Mouse (Mus musculus) adrenal gland, postnatal 4 days (tissue): ENCODE data around the gene Plekha1. TPM values are rescaled to one million over a fixed set of nuclear protein-coding genes. Genes with fewer than 3 reads are reported as not detected.

Experiments
- DNase-seq, 2 experiments: peaks; one replicate each; pipeline ENCODE4 v3.0.0; 2021 to 2022; ENCODE audit warnings: low spot score in 2 of 2, mixed read lengths in 2 of 2
- total RNA-seq, 2 experiments: library from RNA; stranded (reverse); gene quantifications; 2 replicates each; pipeline ENCODE4 v1.2.3; 2021

Gene Plekha1
- total RNA-seq, 2 experiments from 2014 or later = 39.2 to 41.8 TPM

DNA sequence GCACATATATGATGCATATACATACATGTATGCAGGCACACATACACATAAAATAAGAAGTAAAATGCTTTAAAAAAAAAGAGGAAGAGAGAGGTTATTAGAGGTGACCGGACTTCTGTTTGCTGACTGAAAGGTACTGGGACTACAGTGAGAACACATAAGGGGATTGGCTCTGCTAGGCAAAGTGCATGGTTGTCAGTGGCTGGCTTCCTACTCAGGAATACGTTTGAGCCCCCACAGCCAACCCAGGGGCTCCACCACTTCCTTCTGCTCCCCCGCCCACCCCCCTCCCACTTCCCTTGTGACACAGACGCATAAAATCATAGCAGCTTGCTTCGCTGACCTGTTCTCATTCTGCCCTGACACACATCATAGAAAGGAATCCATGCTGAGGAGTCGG, 7.6 kb upstream of the Plekha1 start:
- DNase-seq = no peak

DNA sequence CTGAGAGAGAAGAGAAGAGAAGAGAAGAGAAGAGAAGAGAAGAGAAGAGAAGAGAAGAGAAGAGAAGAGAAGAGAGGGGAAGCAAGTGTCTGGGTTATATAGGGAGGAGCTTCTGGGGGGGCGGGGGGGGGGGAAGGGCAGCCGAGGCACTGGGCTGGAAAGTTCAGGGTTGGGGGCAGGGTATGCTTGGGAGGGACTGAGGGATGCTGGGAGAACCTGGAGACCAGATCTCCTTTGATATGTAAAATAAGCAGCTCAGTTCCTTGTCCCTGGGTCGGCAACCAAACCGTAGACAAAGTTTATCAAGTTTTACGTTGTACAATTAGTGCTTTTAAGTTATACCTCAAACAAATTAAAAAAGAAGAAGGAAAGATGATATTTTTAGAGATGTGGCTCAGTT, 5.6 kb upstream of the Plekha1 start:
- DNase-seq = no peak

- no peak for DNase-seq
Observed at GRCm38 (mm10) chr7:130860721-130861142, 4.8 kb upstream of the Plekha1 start.

GRCm38 (mm10) chr7:130862501-130862900, 3.1 kb upstream of the Plekha1 start:
- DNase-seq = no peak

DNA sequence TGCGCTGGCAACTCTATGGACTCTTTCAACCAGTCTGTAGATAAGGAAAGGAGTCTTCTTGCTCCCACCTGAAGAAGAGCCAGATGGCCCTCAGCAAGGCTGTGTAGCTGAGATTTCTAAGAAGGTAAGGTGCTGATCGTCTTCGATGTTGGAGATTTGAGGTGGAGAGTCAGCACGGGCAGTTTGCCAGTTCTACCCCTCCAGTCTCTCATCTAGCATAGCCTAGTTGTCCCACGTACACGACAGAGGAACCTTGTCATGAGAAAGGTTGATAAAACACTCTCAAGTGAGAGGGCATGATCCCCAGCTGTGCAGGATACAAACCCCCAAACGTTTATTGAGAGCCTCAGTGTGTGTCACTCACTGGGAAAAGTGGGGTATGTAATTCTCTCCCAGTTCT, 845 bp upstream of the Plekha1 start:
- no peak for DNase-seq

GRCm38 (mm10) chr7:130866640-130867039, 1.1 kb downstream of the Plekha1 start:
- DNase-seq = no peak

DNA sequence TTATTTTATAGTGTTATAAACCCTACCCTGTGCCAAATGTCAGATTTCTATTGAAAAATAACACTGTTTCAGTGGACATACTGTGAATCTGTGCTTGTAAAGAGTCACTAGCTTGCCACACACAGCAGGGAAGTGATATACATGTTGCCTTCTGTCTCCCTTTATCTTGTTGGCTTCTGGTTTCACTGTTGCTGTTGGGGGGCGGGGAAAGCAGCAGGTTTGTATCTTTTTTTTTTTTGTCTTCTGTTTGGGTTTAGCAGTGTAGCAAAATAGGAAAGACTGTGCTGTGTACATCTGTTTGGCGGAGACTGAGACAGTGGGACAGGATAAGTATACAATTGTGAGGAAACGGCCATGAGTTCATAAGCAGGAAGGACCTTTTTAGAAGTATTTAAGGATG, 1.7 kb downstream of the Plekha1 start:
- DNase-seq = no peak

GRCm38 (mm10) chr7:130884161-130884560, 18.6 kb downstream of the Plekha1 start:
- no peak for DNase-seq

- no peak for DNase-seq
Observed at GRCm38 (mm10) chr7:130886246-130886645, 20.7 kb downstream of the Plekha1 start.

GRCm38 (mm10) chr7:130887946-130888345, 22.4 kb downstream of the Plekha1 start:
- DNase-seq = no peak

DNA sequence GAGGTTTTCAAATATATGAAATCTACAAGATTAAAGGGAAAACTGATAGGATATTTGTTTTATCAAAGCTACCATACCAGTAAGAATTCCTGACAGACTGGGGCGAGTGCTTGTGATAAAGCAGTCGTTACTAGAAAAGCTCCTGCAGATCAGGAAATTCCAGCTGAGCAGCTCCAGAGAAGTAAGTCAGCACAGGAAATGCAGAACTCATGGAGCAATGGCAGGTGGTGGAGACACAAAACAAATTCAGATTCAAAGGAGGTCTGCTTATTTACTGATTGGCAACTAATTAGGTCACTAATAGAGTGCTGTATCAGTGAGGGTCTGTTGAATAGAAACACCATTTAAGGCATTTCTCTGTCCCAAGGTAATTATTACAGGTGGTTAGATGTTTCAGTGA, 25.3 kb downstream of the Plekha1 start:
- DNase-seq = no peak

GRCm38 (mm10) chr7:130892973-130893372, 27.4 kb downstream of the Plekha1 start:
- DNase-seq = no peak

- DNase-seq = no peak
Observed at GRCm38 (mm10) chr7:130894931-130895617, 29.5 kb downstream of the Plekha1 start.

GRCm38 (mm10) chr7:130895618-130895945, 30.0 kb downstream of the Plekha1 start:
- no peak for DNase-seq

- DNase-seq = no peak
Observed at GRCm38 (mm10) chr7:130896064-130896463, 30.5 kb downstream of the Plekha1 start.

DNA sequence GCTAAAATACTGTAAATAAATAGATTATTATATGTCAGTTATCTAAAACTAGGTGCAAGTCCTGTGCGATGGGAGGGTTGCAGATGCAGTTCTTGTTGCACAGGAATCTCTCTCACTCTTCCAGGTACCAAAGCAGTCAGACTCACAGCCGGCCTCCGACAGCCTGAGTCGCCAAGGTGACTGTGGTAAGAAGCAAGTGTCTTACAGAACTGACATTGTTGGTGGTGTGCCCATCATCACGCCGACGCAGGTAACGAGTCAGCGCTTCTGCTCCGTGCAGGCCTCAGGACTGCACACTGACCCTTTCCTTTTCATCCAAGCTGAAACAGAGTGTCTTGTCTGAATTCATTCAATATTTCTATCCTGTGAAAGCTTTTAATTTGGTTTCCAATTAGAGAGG, 31.6 kb downstream of the Plekha1 start:
- DNase-seq = no peak

DNA sequence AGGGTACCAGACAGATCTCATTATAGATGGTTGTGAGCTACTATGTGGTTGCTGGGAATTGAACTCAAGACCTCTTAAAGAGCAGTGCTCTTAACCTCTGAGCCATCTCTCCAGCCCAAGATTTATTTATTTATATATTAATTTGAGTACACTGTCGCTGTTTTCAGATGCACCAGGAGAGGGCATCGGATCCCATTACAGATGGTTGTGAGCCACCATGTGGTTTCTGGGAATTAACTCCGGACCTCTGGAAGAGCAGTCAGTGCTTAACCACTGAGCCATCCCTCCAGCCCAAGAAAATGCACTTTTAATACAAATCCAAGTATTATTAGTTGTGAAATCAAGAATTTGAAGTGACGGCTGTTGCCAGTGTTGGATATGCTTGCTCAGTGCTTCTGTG, 32.8 kb downstream of the Plekha1 start:
- DNase-seq = no peak

GRCm38 (mm10) chr7:130900233-130900848, 34.8 kb downstream of the Plekha1 start:
- no peak for DNase-seq

DNA sequence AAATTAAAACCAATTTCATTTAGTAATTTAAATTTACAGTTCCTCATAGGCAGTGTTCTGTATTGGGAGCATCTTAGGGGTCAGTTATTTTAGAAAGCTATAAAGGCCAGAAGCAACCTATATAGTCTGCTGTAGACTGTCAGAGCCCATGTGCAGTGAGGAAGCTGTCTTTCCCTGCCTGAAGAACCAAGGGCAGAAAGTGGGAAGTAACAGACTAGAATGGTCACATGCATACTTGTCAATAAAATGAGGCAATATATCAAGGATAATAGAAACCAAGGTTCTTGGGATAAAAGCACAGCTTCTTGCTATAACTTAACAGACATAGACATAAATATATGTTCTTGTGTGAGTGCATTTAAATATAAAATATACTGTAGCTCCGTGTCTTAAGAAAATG, 37.4 kb downstream of the Plekha1 start:
- no peak for DNase-seq

DNA sequence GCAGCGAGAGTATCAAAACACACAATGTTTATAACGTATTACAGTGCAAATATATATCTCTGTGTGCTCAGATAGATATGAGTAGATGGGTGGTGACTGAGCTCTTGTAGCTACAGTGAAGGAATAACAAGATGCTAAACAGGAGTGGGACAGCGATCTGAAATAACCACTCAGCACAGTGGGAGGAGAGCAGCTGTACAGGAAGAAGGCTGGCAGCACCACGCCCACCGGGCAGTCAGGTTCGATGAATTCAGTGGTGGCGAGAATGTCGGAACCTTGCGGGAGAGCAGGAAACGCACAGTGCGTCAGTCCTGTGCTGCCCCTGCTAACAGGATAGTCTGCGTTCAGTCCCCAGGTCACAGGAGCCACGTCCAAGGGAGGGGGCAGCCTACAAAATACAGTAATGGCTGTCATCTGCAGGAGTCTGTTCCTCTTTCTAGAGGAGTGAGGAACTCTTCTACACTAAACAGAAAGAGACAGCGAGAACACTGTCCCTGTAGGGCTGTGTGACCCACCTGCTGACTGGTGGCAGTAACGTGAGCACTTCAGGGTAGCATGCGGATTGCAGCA, 38.0 kb downstream of the Plekha1 start:
- DNase-seq = no peak

DNA sequence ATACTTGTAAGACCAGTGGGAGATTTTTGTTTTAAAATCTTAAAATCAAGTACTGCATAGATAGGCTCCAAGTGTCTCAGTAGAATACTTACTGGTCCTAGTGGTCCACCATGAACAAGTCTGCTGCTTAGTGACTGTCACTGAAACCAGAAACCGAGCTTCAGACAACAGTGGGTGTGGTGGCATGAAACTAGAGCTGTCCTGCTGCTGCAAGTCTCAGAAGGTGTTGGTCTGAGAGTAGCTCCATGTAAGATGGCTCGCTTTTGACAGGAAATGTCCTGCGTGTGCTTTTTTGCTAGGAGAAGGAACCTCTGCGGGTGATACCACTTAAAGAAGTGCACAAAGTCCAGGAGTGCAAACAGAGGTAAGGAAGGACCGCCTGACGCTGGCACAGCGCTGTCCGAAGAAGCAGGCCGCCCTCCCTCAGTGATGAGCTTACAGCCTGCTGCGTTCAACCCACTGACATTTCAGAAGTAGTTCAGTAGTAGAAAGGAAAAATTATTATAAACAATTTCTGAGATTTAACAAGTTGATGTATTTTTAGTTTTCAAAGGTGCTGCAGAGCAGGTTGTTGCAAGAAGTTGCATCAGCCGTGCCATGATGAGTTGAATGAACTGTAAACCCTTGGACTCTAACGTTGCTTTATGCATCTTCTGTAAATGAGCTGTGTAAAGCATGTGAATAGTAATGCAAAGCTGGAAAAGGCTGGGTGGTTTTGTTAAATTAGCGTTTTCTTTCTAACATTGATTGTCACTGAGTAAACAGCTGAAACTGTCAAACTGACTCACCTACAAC, 39.2 kb downstream of the Plekha1 start:
- DNase-seq = no peak

GRCm38 (mm10) chr7:130910841-130911240, 45.3 kb downstream of the Plekha1 start:
- DNase-seq = no peak
